Mouse (Mus musculus): ENCODE measurements at regions not wholly inside any gene's neighbourhood (a gene's known extent, or its start where the extent isn't known, plus 50 kb on each side); places are given as distances from the start of the nearest gene placed in this dataset.

GRCm38 (mm10) chr6:31310660-31311059 is 87.9 kb upstream of the Mkln1 start:
- TF ChIP-seq EP300 (IDR thresholded peaks at IDR 0.05; ENCODE audit: low read depth): no peak
- no peak for TF ChIP-seq CTCF (IDR thresholded peaks at IDR 0.05; ENCODE audit: low read depth)

Data from liver, embryonic 14.5 days (tissue).